In genomic region chr7:19075231-19075630, GRCm38 (mm10) we compare ENCODE assay signal across 7 mouse cellular contexts. TPM values are rescaled to one million over a fixed set of nuclear protein-coding genes. Genes with fewer than 3 reads are reported as not detected.
DNase-seq lines count a peak whose midpoint lies in the region; ATAC-seq and TF ChIP-seq lines count a peak whose summit lies in the region.

No protein-coding gene starts in this region.

- peak overlapping the region; percentile 97; the same call in 1 of the 2 replicates for H3K9ac ChIP-seq in forebrain, postnatal 0 days
- peak overlapping the region; percentile 86; the same call in 1 of the 2 replicates for H3K9ac ChIP-seq in liver, embryonic 12.5 days
- H3K9ac ChIP-seq in stomach, embryonic 16.5 days (ENCODE audit: low read length), result 0 out of 2 replicates have a peak overlapping the region, but pooled peaks have one; percentile 12

- H3K27me3 ChIP-seq in megakaryocyte, embryonic 14.5 days (replicated peaks), result peaks cover 92% of the 10 kb centered on the region
- H3K27me3 ChIP-seq in forebrain, postnatal 0 days (ENCODE audit: insufficient read depth, low read length), result no peaks in the 10 kb centered on the region
- peaks cover 42% of the 10 kb centered on the region for H3K27me3 ChIP-seq in liver, embryonic 12.5 days (replicated peaks)
- no peaks in the 10 kb centered on the region for H3K27me3 ChIP-seq in stomach, embryonic 16.5 days (ENCODE audit: control insufficient read depth, insufficient read depth, low read length)

- TF ChIP-seq CTCF in forebrain, postnatal 0 days (IDR thresholded peaks at IDR 0.05; ENCODE audit: low read depth), result no peak

- H3K4me2 ChIP-seq in forebrain, postnatal 0 days (ENCODE audit: low read depth), result peak overlapping the region; percentile 86
- H3K4me2 ChIP-seq in liver, embryonic 12.5 days, result peak overlapping the region; percentile 95
- peak overlapping the region; percentile 87 for H3K4me2 ChIP-seq in stomach, embryonic 16.5 days (ENCODE audit: low read depth, low read length)

- DNase-seq in forebrain, postnatal 0 days, result no peak
- DNase-seq in right cerebral cortex, postnatal 25 days, result no peak

- no peak for ATAC-seq in megakaryocyte, adult 5-6 weeks (ENCODE audit: poor library complexity, severe bottlenecking)
- no peak for ATAC-seq in forebrain, postnatal 0 days
- no peak for ATAC-seq in liver, embryonic 12.5 days
- ATAC-seq in stomach, embryonic 16.5 days (ENCODE audit: insufficient read depth, low FRiP score), result no peak
- ATAC-seq in inflammation-experienced regulatory T-cells, adult 6 months, result no peak

- peaks cover 22% of the 10 kb centered on the region for H3K9me3 ChIP-seq in megakaryocyte, embryonic 14.5 days
- no peaks in the 10 kb centered on the region for H3K9me3 ChIP-seq in forebrain, postnatal 0 days (ENCODE audit: low read length)
- no peaks in the 10 kb centered on the region for H3K9me3 ChIP-seq in liver, embryonic 12.5 days (replicated peaks)
- H3K9me3 ChIP-seq in stomach, embryonic 16.5 days (replicated peaks; ENCODE audit: control insufficient read depth, low read length), result no peaks in the 10 kb centered on the region

- H3K4me1 ChIP-seq in megakaryocyte, embryonic 14.5 days, result peaks cover 54% of the 10 kb centered on the region
- H3K4me1 ChIP-seq in forebrain, postnatal 0 days (ENCODE audit: insufficient read depth), result peaks cover 9% of the 10 kb centered on the region
- peaks cover 42% of the 10 kb centered on the region for H3K4me1 ChIP-seq in liver, embryonic 12.5 days
- peaks cover 17% of the 10 kb centered on the region for H3K4me1 ChIP-seq in stomach, embryonic 16.5 days (ENCODE audit: control insufficient read depth, insufficient read depth, low read length)

- H3K36me3 ChIP-seq in megakaryocyte, embryonic 14.5 days (replicated peaks; ENCODE audit: low read length), result peaks cover 6% of the 10 kb centered on the region
- peaks cover 20% of the 10 kb centered on the region for H3K36me3 ChIP-seq in forebrain, postnatal 0 days (ENCODE audit: insufficient read depth)
- H3K36me3 ChIP-seq in liver, embryonic 12.5 days, result peaks cover 24% of the 10 kb centered on the region
- peaks cover 3% of the 10 kb centered on the region; the same call in 1 of the 2 replicates for H3K36me3 ChIP-seq in stomach, embryonic 16.5 days (ENCODE audit: control insufficient read depth, insufficient read depth, low read length)

- WGBS in forebrain, postnatal 0 days, result 62% methylated on average over 5 of the region's 5 CpGs
- 52% methylated on average over 5 of the region's 5 CpGs for WGBS in liver, embryonic 12.5 days (ENCODE audit: insufficient replicate concordance)
- 52% methylated on average over 5 of the region's 5 CpGs for WGBS in stomach, embryonic 16.5 days

- peak overlapping the region; percentile 93 for H3K4me3 ChIP-seq in megakaryocyte, embryonic 14.5 days (replicated peaks)
- H3K4me3 ChIP-seq in forebrain, postnatal 0 days (ENCODE audit: low read depth, low read length), result peak overlapping the region; percentile 99
- peak overlapping the region; percentile 81 for H3K4me3 ChIP-seq in liver, embryonic 12.5 days
- peak overlapping the region; percentile 81 for H3K4me3 ChIP-seq in stomach, embryonic 16.5 days (replicated peaks; ENCODE audit: low read length)

- H3K27ac ChIP-seq in forebrain, postnatal 0 days (ENCODE audit: low read depth, low read length), result no peak overlapping the region
- H3K27ac ChIP-seq in liver, embryonic 12.5 days, result 0 out of 2 replicates have a peak overlapping the region, but pooled peaks have one; percentile 10
- H3K27ac ChIP-seq in stomach, embryonic 16.5 days (ENCODE audit: low read length), result no peak overlapping the region

RNA-seq across cellular contexts. Expression of gene Dmwd, which starts 0.8 kb away (rescaled TPM):
- polyA plus RNA-seq in megakaryocyte, embryonic 14.5 days (2012; ENCODE audit: insufficient read depth, low replicate concordance), result 13.4 and 30.3 TPM in 2 replicates
- 4.1 and 6.2 TPM in 2 replicates for total RNA-seq in megakaryocyte, adult 5-6 weeks (2015)
- 1.0 and 1.3 TPM in 2 replicates for total RNA-seq in megakaryocyte, adult 5-6 weeks (2017)
- 96.5 and 122 TPM in 2 replicates for total RNA-seq in forebrain, postnatal 0 days (2014; rRNA removed)
- 43.6 and 43.8 TPM in 2 replicates for polyA plus RNA-seq in forebrain, postnatal 0 days (2015; fragmentation: Nextera tagmentation; extraction: Ambion mirVana)
- polyA plus RNA-seq in liver, embryonic 12.5 days (2016; fragmentation: Nextera tagmentation; extraction: Ambion mirVana), result 7.4 and 7.9 TPM in 2 replicates
- polyA plus RNA-seq in stomach, embryonic 16.5 days (2015; fragmentation: Nextera tagmentation; extraction: Ambion mirVana), result 7.7 and 8.3 TPM in 2 replicates
- polyA plus RNA-seq in inflammation-experienced regulatory T-cells, adult 6 months (2017; shearing (Covaris generic)), result under 1 TPM in 1 of 3 experiments, not detected in 2; 0.27 TPM

RNA-seq across cellular contexts. Expression of gene Dmpk, which starts 8.4 kb away (rescaled TPM):
- polyA plus RNA-seq in megakaryocyte, embryonic 14.5 days (2012; ENCODE audit: insufficient read depth, low replicate concordance), result 7.7 and 25.2 TPM in 2 replicates
- total RNA-seq in megakaryocyte, adult 5-6 weeks (2015), result 2.2 and 5.4 TPM in 2 replicates
- total RNA-seq in megakaryocyte, adult 5-6 weeks (2017), result 2.7 and 3.1 TPM in 2 replicates
- total RNA-seq in forebrain, postnatal 0 days (2014; rRNA removed), result 16.2 and 20.8 TPM in 2 replicates
- 2.2 and 3.0 TPM in 2 replicates for polyA plus RNA-seq in forebrain, postnatal 0 days (2015; fragmentation: Nextera tagmentation; extraction: Ambion mirVana)
- polyA plus RNA-seq in liver, embryonic 12.5 days (2016; fragmentation: Nextera tagmentation; extraction: Ambion mirVana), result 8.5 and 9.8 TPM in 2 replicates
- polyA plus RNA-seq in stomach, embryonic 16.5 days (2015; fragmentation: Nextera tagmentation; extraction: Ambion mirVana), result 84.7 and 98.1 TPM in 2 replicates
- polyA plus RNA-seq in inflammation-experienced regulatory T-cells, adult 6 months (2017; shearing (Covaris generic)), result not detected

RNA-seq across cellular contexts. Expression of gene Six5, which starts 19.2 kb away (rescaled TPM):
- polyA plus RNA-seq in megakaryocyte, embryonic 14.5 days (2012; ENCODE audit: insufficient read depth, low replicate concordance), result 11.5 and 23.2 TPM in 2 replicates
- total RNA-seq in megakaryocyte, adult 5-6 weeks (2015), result 0.18 TPM in 1 of 2 replicates, not detected in the other
- 0.04 and 0.07 TPM in 2 replicates for total RNA-seq in megakaryocyte, adult 5-6 weeks (2017)
- 3.0 and 4.1 TPM in 2 replicates for total RNA-seq in forebrain, postnatal 0 days (2014; rRNA removed)
- polyA plus RNA-seq in forebrain, postnatal 0 days (2015; fragmentation: Nextera tagmentation; extraction: Ambion mirVana), result 0.97 and 1.0 TPM in 2 replicates
- polyA plus RNA-seq in liver, embryonic 12.5 days (2016; fragmentation: Nextera tagmentation; extraction: Ambion mirVana), result 1.8 TPM in 2 replicates
- 8.8 and 10.4 TPM in 2 replicates for polyA plus RNA-seq in stomach, embryonic 16.5 days (2015; fragmentation: Nextera tagmentation; extraction: Ambion mirVana)
- 1 to 10 TPM in 2 of 3 experiments, under 1 TPM in 1; 0.15 to 1.2 (median 1.0) TPM for polyA plus RNA-seq in inflammation-experienced regulatory T-cells, adult 6 months (2017; shearing (Covaris generic))

RNA-seq across cellular contexts. Expression of gene Rsph6a, which starts 20.7 kb away (rescaled TPM):
- polyA plus RNA-seq in megakaryocyte, embryonic 14.5 days (2012; ENCODE audit: insufficient read depth, low replicate concordance), result not detected in 2 replicates
- total RNA-seq in megakaryocyte, adult 5-6 weeks (2015), result not detected in 2 replicates
- not detected in 2 replicates for total RNA-seq in megakaryocyte, adult 5-6 weeks (2017)
- total RNA-seq in forebrain, postnatal 0 days (2014; rRNA removed), result 0.19 and 0.23 TPM in 2 replicates
- polyA plus RNA-seq in forebrain, postnatal 0 days (2015; fragmentation: Nextera tagmentation; extraction: Ambion mirVana), result 0.09 and 0.23 TPM in 2 replicates
- not detected in 2 replicates for polyA plus RNA-seq in liver, embryonic 12.5 days (2016; fragmentation: Nextera tagmentation; extraction: Ambion mirVana)
- polyA plus RNA-seq in stomach, embryonic 16.5 days (2015; fragmentation: Nextera tagmentation; extraction: Ambion mirVana), result not detected in 2 replicates
- polyA plus RNA-seq in inflammation-experienced regulatory T-cells, adult 6 months (2017; shearing (Covaris generic)), result not detected

RNA-seq across cellular contexts. Expression of gene Gm4969, which starts 42.9 kb away (rescaled TPM):
- not detected in 2 replicates for polyA plus RNA-seq in megakaryocyte, embryonic 14.5 days (2012; ENCODE audit: insufficient read depth, low replicate concordance)
- total RNA-seq in megakaryocyte, adult 5-6 weeks (2015), result 0.05 TPM in 1 of 2 replicates, not detected in the other
- 0.29 TPM in 1 of 2 replicates, not detected in the other for total RNA-seq in megakaryocyte, adult 5-6 weeks (2017)
- total RNA-seq in forebrain, postnatal 0 days (2014; rRNA removed), result 5.3 and 8.9 TPM in 2 replicates
- 8.3 and 10.6 TPM in 2 replicates for polyA plus RNA-seq in forebrain, postnatal 0 days (2015; fragmentation: Nextera tagmentation; extraction: Ambion mirVana)
- polyA plus RNA-seq in liver, embryonic 12.5 days (2016; fragmentation: Nextera tagmentation; extraction: Ambion mirVana), result 0.55 and 0.66 TPM in 2 replicates
- 2.2 and 2.5 TPM in 2 replicates for polyA plus RNA-seq in stomach, embryonic 16.5 days (2015; fragmentation: Nextera tagmentation; extraction: Ambion mirVana)
- polyA plus RNA-seq in inflammation-experienced regulatory T-cells, adult 6 months (2017; shearing (Covaris generic)), result under 1 TPM in 1 of 3 experiments, not detected in 2; 0.11 TPM

Comparison
In these comparisons a context has a peak if more than half of its experiments do, and no peak if none do; other contexts are left out.
1. H3K9ac ChIP-seq: peak in every context shown above with its lines; median percentile 97 in forebrain, postnatal 0 days; 86 in liver, embryonic 12.5 days; 12 in stomach, embryonic 16.5 days.